Mouse (Mus musculus) liver, embryonic 16.5 days (tissue): ENCODE results near the gene Taf5. TPM values are rescaled to one million over a fixed set of nuclear protein-coding genes. Genes with fewer than 3 reads are reported as not detected.
A peak's percentile ranks its signal among the peaks of the same experiment; 100 is the strongest.

Experiments used
- ATAC-seq: fragments of 200-750 bp; cut with Nextera tagmentation; 2 replicates; pipeline ENCODE4 v1.8.0; 2017; ENCODE audit warnings: low read depth, mild to moderate bottlenecking, moderate number of reproducible peaks, moderate library complexity
- H3K27ac ChIP-seq: fragments of 300-500 bp; sonication (generic); 2 replicates; pipeline ENCODE4 v1.5.1; 2014; ENCODE audit warnings: mild to moderate bottlenecking, low read length
- H3K27me3 ChIP-seq: fragments of 300-500 bp; sonication (generic); 2 replicates; pipeline ENCODE4 v1.6.1; 2014; ENCODE audit warnings: low read depth, low read length, mixed read lengths; ENCODE audit not compliant: control insufficient read depth, insufficient read depth
- H3K36me3 ChIP-seq: fragments of 300-500 bp; sonication (generic); 2 replicates; pipeline ENCODE4 v1.6.1; 2014; ENCODE audit warnings: mild to moderate bottlenecking; ENCODE audit not compliant: control insufficient read depth, insufficient read depth
- H3K4me1 ChIP-seq: fragments of 300-500 bp; sonication (generic); 2 replicates; pipeline ENCODE4 v1.6.1; 2014; ENCODE audit warnings: low read depth, low read length, mixed read lengths; ENCODE audit not compliant: control insufficient read depth
- H3K4me2 ChIP-seq: fragments of 300-500 bp; sonication (generic); 2 replicates; pipeline ENCODE4 v1.6.1; 2014; ENCODE audit warnings: low read depth, low read length, mixed read lengths
- H3K4me3 ChIP-seq: fragments of 300-500 bp; sonication (generic); 2 replicates; pipeline ENCODE4 v1.5.1; 2014; ENCODE audit warnings: low read depth, mild to moderate bottlenecking, low read length
- H3K9ac ChIP-seq: fragments of 300-500 bp; sonication (generic); 2 replicates; pipeline ENCODE4 v1.6.1; 2014; ENCODE audit warnings: low read depth, low read length
- H3K9me3 ChIP-seq: fragments of 300-500 bp; sonication (generic); replicated peaks from 2 replicates; pipeline ENCODE4 v1.6.1; 2016; ENCODE audit warnings: low read length; ENCODE audit not compliant: control insufficient read depth
- WGBS: fragments of 180-500 bp; shearing (Covaris S2); extraction: QIAGEN DNeasy Blood & Tissue Kit; methylation state at CpG from one replicate; pipeline ENCODE4 v1.1.7; 2014; ENCODE audit not compliant: insufficient replicate concordance; 5-methylcytosine and 5-hydroxymethylcytosine counted together
- polyA plus RNA-seq: library from polyadenylated mRNA; unstranded; fragments of >200 nt; fragmentation: Nextera tagmentation; extraction: Ambion mirVana; gene quantifications from 2 replicates; pipeline ENCODE4 v1.2.1, GENCODE M21; 2015

Gene Taf5
- polyA plus RNA-seq, 1 experiment from 2014 or later: 2.6 TPM

GRCm38 (mm10) chr19:47090550-47091156 is 23.1 kb downstream of the Taf5 start, which contains the start of the genes Usmg5 and Pdcd11:
Gene Usmg5, minus strand, starts transcription at chr19:47090647.
Gene Pdcd11, plus strand, starts transcription at chr19:47090768.
- Histone ChIP-seq H3K4me1 (peaks cover 16% of the 10 kb centered on the region), H3K27me3 (no peaks in the 10 kb centered on the region), H3K4me3 (peak within 1 kb of the TSS; percentile 76), H3K36me3 (peaks cover 14% of the 10 kb centered on the region), H3K4me2 (peak within 1 kb of the TSS; percentile 77), H3K9ac (peak within 1 kb of the TSS; percentile 98), H3K27ac (peak within 1 kb of the TSS; percentile 81), H3K9me3 (no peaks in the 10 kb centered on the region)
- peak; percentile 99 for ATAC-seq
- under 1% methylated on average over 56 of the region's 56 CpGs for WGBS

- 60% methylated on average over 5 of the region's 5 CpGs for WGBS
- Histone ChIP-seq H3K9ac (no peak overlapping the region), H3K9me3 (no peaks in the 10 kb centered on the region), H3K4me2 (no peak overlapping the region), H3K4me3 (no peak overlapping the region), H3K27me3 (no peaks in the 10 kb centered on the region), H3K27ac (no peak overlapping the region), H3K36me3 (peaks cover 47% of the 10 kb centered on the region), H3K4me1 (no peaks in the 10 kb centered on the region)
- no peak for ATAC-seq
Measured at GRCm38 (mm10) chr19:47101080-47101479, 33.5 kb downstream of the Taf5 start.

- no peak overlapping the region for H3K27ac ChIP-seq
- peaks cover 68% of the 10 kb centered on the region for H3K36me3 ChIP-seq
- no peak overlapping the region for H3K4me3 ChIP-seq
- no peak overlapping the region for H3K4me2 ChIP-seq
- H3K27me3 ChIP-seq: no peaks in the 10 kb centered on the region
- no peaks in the 10 kb centered on the region for H3K4me1 ChIP-seq
- H3K9ac ChIP-seq: no peak overlapping the region
- ATAC-seq: no peak
- 79% methylated on average over 9 of the region's 9 CpGs for WGBS
- no peaks in the 10 kb centered on the region for H3K9me3 ChIP-seq
Measured at GRCm38 (mm10) chr19:47104641-47105271, 37.2 kb downstream of the Taf5 start.

- H3K4me1 ChIP-seq: no peaks in the 10 kb centered on the region
- H3K9ac ChIP-seq: no peak overlapping the region
- peaks cover 16% of the 10 kb centered on the region for H3K36me3 ChIP-seq
- no peak for ATAC-seq
- H3K27ac ChIP-seq: no peak overlapping the region
- H3K4me2 ChIP-seq: no peak overlapping the region
- H3K9me3 ChIP-seq: no peaks in the 10 kb centered on the region
- no peak overlapping the region for H3K4me3 ChIP-seq
- 71% methylated on average over 2 of the region's 2 CpGs for WGBS
- no peaks in the 10 kb centered on the region for H3K27me3 ChIP-seq
Measured at GRCm38 (mm10) chr19:47118634-47119033, 51.1 kb downstream of the Taf5 start.

GRCm38 (mm10) chr19:47121054-47121453 is 53.5 kb downstream of the Taf5 start:
- Histone ChIP-seq H3K36me3 (peaks cover 8% of the 10 kb centered on the region), H3K9ac (no peak overlapping the region), H3K4me3 (no peak overlapping the region), H3K27me3 (no peaks in the 10 kb centered on the region), H3K4me2 (no peak overlapping the region), H3K9me3 (no peaks in the 10 kb centered on the region), H3K27ac (no peak overlapping the region), H3K4me1 (no peaks in the 10 kb centered on the region)
- 33% methylated on average over 4 of the region's 4 CpGs for WGBS
- no peak for ATAC-seq

GRCm38 (mm10) chr19:47122802-47123201 is 55.3 kb downstream of the Taf5 start:
- H3K27ac ChIP-seq: no peak overlapping the region
- peaks cover 11% of the 10 kb centered on the region for H3K36me3 ChIP-seq
- H3K4me3 ChIP-seq: no peak overlapping the region
- no peak for ATAC-seq
- no peaks in the 10 kb centered on the region for H3K9me3 ChIP-seq
- H3K27me3 ChIP-seq: no peaks in the 10 kb centered on the region
- H3K9ac ChIP-seq: no peak overlapping the region
- 21% methylated on average over 2 of the region's 2 CpGs for WGBS
- no peak overlapping the region for H3K4me2 ChIP-seq
- no peaks in the 10 kb centered on the region for H3K4me1 ChIP-seq

- no peaks in the 10 kb centered on the region; the same call in 1 of the 2 replicates for H3K4me1 ChIP-seq
- ATAC-seq: no peak
- H3K9me3 ChIP-seq: no peaks in the 10 kb centered on the region
- no peak overlapping the region for H3K9ac ChIP-seq
- H3K4me2 ChIP-seq: no peak overlapping the region
- 80% methylated on average over 10 of the region's 10 CpGs for WGBS
- H3K36me3 ChIP-seq: peaks cover 24% of the 10 kb centered on the region
- no peak overlapping the region for H3K4me3 ChIP-seq
- H3K27ac ChIP-seq: no peak overlapping the region
- H3K27me3 ChIP-seq: no peaks in the 10 kb centered on the region
Measured at GRCm38 (mm10) chr19:47128164-47128563, 60.6 kb downstream of the Taf5 start.

- Histone ChIP-seq H3K4me2 (no peak overlapping the region), H3K36me3 (peaks cover 24% of the 10 kb centered on the region), H3K9ac (no peak overlapping the region), H3K4me1 (no peaks in the 10 kb centered on the region; the same call in 1 of the 2 replicates), H3K4me3 (no peak overlapping the region), H3K27me3 (no peaks in the 10 kb centered on the region), H3K27ac (no peak overlapping the region), H3K9me3 (no peaks in the 10 kb centered on the region)
- WGBS: 80% methylated on average over 11 of the region's 11 CpGs
- no peak for ATAC-seq
Measured at GRCm38 (mm10) chr19:47128835-47129234, 61.3 kb downstream of the Taf5 start.

- H3K27ac ChIP-seq: no peak overlapping the region
- H3K36me3 ChIP-seq: peaks cover 24% of the 10 kb centered on the region
- H3K27me3 ChIP-seq: no peaks in the 10 kb centered on the region
- H3K4me2 ChIP-seq: no peak overlapping the region
- no peaks in the 10 kb centered on the region for H3K9me3 ChIP-seq
- 86% methylated on average over 15 of the region's 15 CpGs for WGBS
- no peak for ATAC-seq
- no peak overlapping the region for H3K4me3 ChIP-seq
- no peak overlapping the region for H3K9ac ChIP-seq
- H3K4me1 ChIP-seq: no peaks in the 10 kb centered on the region; the same call in 1 of the 2 replicates
Measured at GRCm38 (mm10) chr19:47130551-47131125, 63.1 kb downstream of the Taf5 start.
